ENCODE assay signal across 10 mouse cellular contexts in the genomic region with DNA sequence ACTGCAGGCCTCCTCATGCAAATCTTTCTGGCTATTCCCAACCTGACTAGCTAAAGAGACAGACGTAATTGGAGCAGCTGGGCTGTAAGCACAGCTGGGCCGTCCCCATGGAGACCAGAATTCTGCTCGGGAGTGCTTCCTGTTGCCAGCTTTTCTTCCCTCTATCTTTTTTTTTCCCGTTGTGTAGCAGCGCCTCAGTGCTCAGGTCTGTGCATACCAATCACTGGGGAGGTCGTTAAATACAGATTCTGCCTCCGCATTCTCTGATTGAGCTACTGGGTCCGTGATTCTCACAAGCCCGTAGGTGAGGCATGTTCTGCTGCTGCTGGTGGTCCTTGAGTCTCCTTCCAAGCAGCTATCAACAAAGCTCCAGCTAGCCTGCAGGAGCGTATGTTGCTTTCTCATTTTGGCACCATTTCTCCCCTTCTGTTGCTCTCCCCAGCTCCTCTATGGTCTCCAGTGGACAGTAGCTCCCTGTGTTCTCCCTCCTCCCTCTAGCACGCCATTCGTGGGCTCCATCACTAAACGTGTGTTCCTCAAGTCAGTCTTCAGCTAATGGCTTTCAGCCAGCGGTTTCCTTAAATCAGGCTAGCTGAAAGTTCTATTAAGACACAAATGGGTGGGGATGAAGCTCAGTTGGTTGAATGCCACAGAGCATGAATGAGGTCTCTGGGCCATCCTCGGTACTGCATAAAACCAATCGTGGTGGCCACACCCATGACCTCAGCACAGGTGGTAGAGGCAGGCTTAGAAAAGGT. TPM values are rescaled to one million over a fixed set of nuclear protein-coding genes. Genes with fewer than 3 reads are reported as not detected.
DNase-seq lines count a peak whose midpoint lies in the region; ATAC-seq and TF ChIP-seq lines count a peak whose summit lies in the region.
"Had no signal": no experiment of that assay in that cellular context is flagged by ENCODE, and none has a peak within 500 bp of the region (broad histone marks: within the 10 kb centered on the region; RNA-seq: fewer than 3 reads in every experiment).

No protein-coding gene starts in this region.

- H3K27ac ChIP-seq in intestine, postnatal 0 days (ENCODE audit: low read depth, low read length): no peak overlapping the region
- H3K27ac ChIP-seq in stomach, embryonic 14.5 days (ENCODE audit: low read length): peak overlapping the region; percentile 17

- no peaks in the 10 kb centered on the region for H3K4me1 ChIP-seq in intestine, postnatal 0 days (replicated peaks; ENCODE audit: control insufficient read depth, insufficient read depth, low read length)
- H3K4me1 ChIP-seq in stomach, embryonic 14.5 days (ENCODE audit: control insufficient read depth, insufficient read depth, low read length): peaks cover 17% of the 10 kb centered on the region

- 0 out of 2 replicates have a peak, but pooled peaks have one; percentile 14 for ATAC-seq in intestine, postnatal 0 days
- peak; percentile 71; the same call in 1 of the 2 replicates for ATAC-seq in stomach, embryonic 14.5 days (ENCODE audit: insufficient number of reproducible peaks, insufficient read depth, low FRiP score, low read depth)

- no peak overlapping the region for H3K9ac ChIP-seq in intestine, postnatal 0 days (ENCODE audit: low read depth, low read length)
- no peak overlapping the region for H3K9ac ChIP-seq in stomach, embryonic 14.5 days (replicated peaks; ENCODE audit: low read depth, low read length)

- H3K27me3 ChIP-seq in intestine, postnatal 0 days (replicated peaks; ENCODE audit: control insufficient read depth, insufficient read depth, low read length): no peaks in the 10 kb centered on the region
- H3K27me3 ChIP-seq in stomach, embryonic 14.5 days (ENCODE audit: control insufficient read depth, insufficient read depth, low read length): no peaks in the 10 kb centered on the region

- TF ChIP-seq CTCF in intestine, postnatal 0 days (IDR thresholded peaks at IDR 0.05; ENCODE audit: low read depth): no peak

- no peaks in the 10 kb centered on the region for H3K9me3 ChIP-seq in intestine, postnatal 0 days (ENCODE audit: control insufficient read depth)
- no peaks in the 10 kb centered on the region for H3K9me3 ChIP-seq in stomach, embryonic 14.5 days (ENCODE audit: control insufficient read depth, low read depth, low read length)

- peak overlapping the region; percentile 47 for H3K4me2 ChIP-seq in intestine, postnatal 0 days (replicated peaks; ENCODE audit: low read depth)
- peak overlapping the region; percentile 42 for H3K4me2 ChIP-seq in stomach, embryonic 14.5 days (replicated peaks; ENCODE audit: low read depth, low read length)

- 39% methylated on average over 16 of the region's 16 CpGs for WGBS in intestine, postnatal 0 days
- WGBS in stomach, embryonic 14.5 days: 19% methylated on average over 16 of the region's 16 CpGs

- H3K4me3 ChIP-seq in intestine, postnatal 0 days (ENCODE audit: low read depth, low read length): no peak overlapping the region
- no peak overlapping the region for H3K4me3 ChIP-seq in stomach, embryonic 14.5 days (ENCODE audit: low read depth, low read length)

- peak; percentile 69 for DNase-seq in layer of hippocampus, adult 11-12 months (ENCODE audit: low spot score)
- no peak for DNase-seq in layer of hippocampus, adult 9-10 months (ENCODE audit: low spot score)
- DNase-seq in embryo, embryonic 11.5 days (ENCODE audit: low read depth, low spot score): peak; percentile 34
- peak; percentile 62 to 72 for DNase-seq in heart, adult 18-20 months
- peak; percentile 60 for DNase-seq in lung, postnatal 10 days
- no peak for DNase-seq in adipocyte (ENCODE audit: low spot score)

- H3K36me3 ChIP-seq in intestine, postnatal 0 days (ENCODE audit: control insufficient read depth, insufficient read depth): peaks cover 6% of the 10 kb centered on the region; the same call in 1 of the 2 replicates
- no peaks in the 10 kb centered on the region for H3K36me3 ChIP-seq in stomach, embryonic 14.5 days (ENCODE audit: control insufficient read depth, insufficient read depth, low read length)

RNA-seq across cellular contexts. Expression of a gene that starts 38.5 kb away (rescaled TPM):
- 10 to 100 TPM; 43.0 to 47.0 TPM for total RNA-seq in heart, adult 18-20 months (2021)
- polyA plus RNA-seq in intestine, postnatal 0 days (2015; fragmentation: Nextera tagmentation; extraction: Ambion mirVana): 169 and 174 TPM in 2 replicates
- polyA plus RNA-seq in stomach, embryonic 14.5 days (2014; fragmentation: Nextera tagmentation; extraction: Ambion mirVana): 597 and 627 TPM in 2 replicates

RNA-seq across cellular contexts. Expression of a gene that starts 38.7 kb away (rescaled TPM):
- total RNA-seq in heart, adult 18-20 months (2021): under 1 TPM in 1 of 2 experiments, not detected in 1; 0.10 TPM
- 0.07 TPM in 1 of 2 replicates, not detected in the other for polyA plus RNA-seq in intestine, postnatal 0 days (2015; fragmentation: Nextera tagmentation; extraction: Ambion mirVana)
- polyA plus RNA-seq in stomach, embryonic 14.5 days (2014; fragmentation: Nextera tagmentation; extraction: Ambion mirVana): 0.13 TPM in 1 of 2 replicates, not detected in the other
- total RNA-seq: liver, adult 2 months; MEL had no signal
- polyA plus RNA-seq: liver, adult 2 months had no signal

RNA-seq across cellular contexts. Expression of a gene that starts 41.3 kb away (rescaled TPM):
- total RNA-seq in heart, adult 18-20 months (2021): 10 to 100 TPM; 20.0 to 20.8 TPM
- polyA plus RNA-seq in intestine, postnatal 0 days (2015; fragmentation: Nextera tagmentation; extraction: Ambion mirVana): 73.5 and 86.6 TPM in 2 replicates
- polyA plus RNA-seq in stomach, embryonic 14.5 days (2014; fragmentation: Nextera tagmentation; extraction: Ambion mirVana): 19.3 and 20.0 TPM in 2 replicates
- total RNA-seq: MEL had no signal

RNA-seq across cellular contexts. Expression of a gene that starts 55.6 kb away (rescaled TPM):
- 1 to 10 TPM; 4.2 to 4.8 TPM for total RNA-seq in heart, adult 18-20 months (2021)
- 15.0 and 15.9 TPM in 2 replicates for polyA plus RNA-seq in intestine, postnatal 0 days (2015; fragmentation: Nextera tagmentation; extraction: Ambion mirVana)
- polyA plus RNA-seq in stomach, embryonic 14.5 days (2014; fragmentation: Nextera tagmentation; extraction: Ambion mirVana): 36.1 and 40.7 TPM in 2 replicates

Comparison
In these comparisons a context has a peak if more than half of its experiments do, and no peak if none do; other contexts are left out.
1. DNase-seq: peak in layer of hippocampus, adult 11-12 months (single experiment), embryo, embryonic 11.5 days (single experiment), heart, adult 18-20 months (2 of 2) and lung, postnatal 10 days (single experiment); none in layer of hippocampus, adult 9-10 months (single experiment) and adipocyte (single experiment).